Mouse (Mus musculus): ENCODE measurements around the gene Olfr177.

Olfr177 gene

GRCm38 (mm10) chr16:58874668-58875067, at the start of gene Olfr177:
Gene Olfr177, minus strand, starts transcription at chr16:58874768.
- DNase-seq (ENCODE audit: low spot score), result no peak

GRCm38 (mm10) chr16:58891963-58892362, 17.4 kb upstream of the Olfr177 start, which contains the start of gene Olfr178:
Gene Olfr178, minus strand, starts transcription at chr16:58892063.
- no peak for DNase-seq (ENCODE audit: low spot score)

GRCm38 (mm10) chr16:58884416-58884815, 9.8 kb upstream of the Olfr177 start:
- no peak for DNase-seq (ENCODE audit: low spot score)

- no peak for DNase-seq (ENCODE audit: low spot score)
These were observed 13.1 kb downstream of the Olfr177 start for GRCm38 (mm10) chr16:58861479-58861878.

GRCm38 (mm10) chr16:58860032-58860737, 14.4 kb downstream of the Olfr177 start:
- DNase-seq (ENCODE audit: low spot score), result no peak

GRCm38 (mm10) chr16:58826732-58827319, 47.7 kb downstream of the Olfr177 start, which contains the start of gene Olfr175-ps1:
Gene Olfr175-ps1, minus strand, starts transcription at chr16:58826782.
- no peak for DNase-seq (ENCODE audit: low spot score)
